Mouse (Mus musculus) bone marrow, adult 2 months (tissue): ENCODE measurements at regions not wholly inside any gene's neighbourhood (a gene's known extent, or its start where the extent isn't known, plus 50 kb on each side); places are given as distances from the start of the nearest gene placed in this dataset.

ENCODE experiments used
- CTCF ChIP-seq: fragments of 200-500 bp; IDR thresholded peaks from 2 replicates; pipeline ENCODE4 v1.5.1; 2011; ENCODE audit warnings: low read length, control low read depth; ENCODE audit not compliant: control insufficient read depth, insufficient read depth
- POLR2A ChIP-seq: fragments of 200-500 bp; IDR thresholded peaks from 2 replicates; pipeline ENCODE4 v1.6.1; 2011; ENCODE audit warnings: low read depth, mild to moderate bottlenecking, control low read depth, low read length, borderline replicate concordance; ENCODE audit not compliant: control insufficient read depth

DNA sequence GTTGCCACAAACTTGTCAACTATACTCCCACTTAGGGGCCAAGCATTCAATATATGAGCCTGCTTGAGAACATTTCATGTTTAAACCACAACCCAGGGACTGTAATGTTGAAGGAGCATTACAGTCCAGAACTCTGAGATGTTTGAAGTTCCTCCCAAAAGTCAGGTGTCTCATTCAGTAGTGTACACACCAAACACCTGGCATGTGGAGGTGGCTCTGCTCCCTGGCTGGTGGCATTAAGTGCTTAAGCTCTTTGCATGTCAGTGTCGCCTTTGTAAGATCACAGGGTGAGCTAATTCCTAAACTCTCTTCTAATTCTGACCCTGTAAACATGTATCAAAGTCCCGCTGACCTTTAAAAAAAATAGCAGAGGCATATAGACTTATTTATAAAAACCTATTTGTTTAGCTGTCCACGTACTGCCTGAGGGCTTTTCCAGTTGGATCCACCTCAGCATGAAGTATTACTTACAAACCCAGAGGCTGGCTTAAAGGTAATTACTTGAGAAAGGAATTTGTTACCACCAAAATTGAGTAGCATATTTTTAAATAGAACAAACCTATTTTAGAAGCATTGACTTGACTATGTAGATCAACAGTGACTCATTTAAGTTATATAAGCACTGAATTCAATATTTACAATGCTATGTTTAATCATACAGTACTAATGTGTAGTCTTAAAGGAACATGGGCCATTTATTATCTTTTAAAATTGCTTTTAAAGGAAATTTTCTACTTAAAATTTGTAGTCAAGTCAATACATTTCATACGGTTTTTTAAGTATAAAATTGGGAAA, 276.3 kb upstream of the Fermt1 start:
- TF ChIP-seq CTCF (no peak), POLR2A (no peak)
